Mouse (Mus musculus): ENCODE data around the gene Sp2.

Gene Sp2

DNA sequence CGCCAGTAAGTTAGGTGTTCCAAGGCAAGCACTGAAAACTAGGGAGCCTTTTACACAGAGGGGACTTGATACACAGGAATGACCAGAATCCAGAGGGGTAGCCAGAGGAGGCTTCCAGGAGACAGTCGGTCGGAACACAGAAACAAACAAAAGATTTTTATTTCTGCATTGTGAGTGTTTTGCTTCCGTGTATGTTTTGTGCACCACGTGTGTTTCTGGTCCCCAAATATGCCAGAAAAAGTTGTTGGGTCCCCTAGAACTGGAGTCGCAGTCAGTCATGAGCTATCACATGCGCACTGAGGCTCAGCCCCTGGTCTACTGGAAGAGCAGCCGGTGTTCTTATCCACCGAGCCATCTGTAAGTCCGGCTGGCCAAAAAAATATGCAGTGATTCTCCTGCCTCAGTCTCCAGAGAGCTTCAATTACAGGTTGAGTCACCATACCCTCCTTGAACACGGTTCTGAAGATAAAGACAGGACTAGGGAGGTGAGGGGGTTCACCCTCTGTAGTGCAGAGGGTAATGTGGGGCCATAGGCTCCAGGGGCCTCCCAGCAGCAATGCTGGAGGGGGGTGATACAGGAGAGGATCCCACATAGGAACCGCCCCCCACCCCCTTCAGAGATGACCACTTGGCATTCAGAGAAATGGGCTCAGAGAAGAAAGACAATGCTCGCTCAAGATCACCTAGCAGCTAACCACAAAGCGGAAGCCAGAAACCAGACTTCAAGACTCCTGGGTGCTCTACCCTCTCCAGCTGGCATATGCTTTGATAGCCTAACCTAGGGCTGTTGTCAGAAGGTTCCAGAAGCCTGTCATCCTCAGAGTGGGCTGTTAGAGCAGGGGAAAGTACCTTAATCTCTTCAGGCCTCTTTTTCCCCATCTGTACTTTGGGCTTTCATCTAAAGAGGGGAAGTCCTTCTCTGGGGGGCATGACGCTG lies 13.3 kb upstream of the Sp2 start:
- DNase-seq (ENCODE audit: low spot score in 2 of 2) = no peak

GRCm38 (mm10) chr11:96995031-96995430 lies 12.3 kb upstream of the Sp2 start:
- DNase-seq (ENCODE audit: low spot score in 2 of 2) = no peak

DNA sequence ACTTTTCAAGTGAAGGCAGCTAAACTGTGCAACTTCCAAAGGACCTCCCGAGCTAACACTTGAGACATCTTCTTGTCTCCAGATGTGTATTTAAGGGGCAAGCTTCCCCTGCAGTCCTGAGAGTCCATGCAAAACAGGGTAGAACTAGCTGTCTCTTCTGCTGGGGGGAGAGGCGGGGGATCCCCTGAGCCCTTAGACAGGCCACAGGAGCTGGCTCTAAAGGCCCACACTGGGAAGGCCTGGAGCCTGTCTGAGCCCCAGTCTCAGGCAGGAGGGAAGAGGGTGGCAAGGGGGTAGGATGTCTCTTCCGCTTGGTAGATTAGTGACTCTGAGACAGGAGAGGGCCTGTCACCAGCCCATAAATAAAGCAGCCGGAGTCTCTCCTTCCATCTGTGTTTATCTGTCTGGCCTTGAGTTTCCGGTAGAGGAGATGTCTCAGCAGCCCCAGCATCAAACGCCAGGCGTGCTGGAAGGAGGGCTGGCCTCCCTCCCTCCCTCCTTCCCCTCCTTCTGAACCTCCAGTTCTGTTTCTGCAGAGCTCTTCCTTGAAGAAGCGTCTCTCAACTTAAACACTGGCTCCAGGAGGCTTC lies 10.1 kb upstream of the Sp2 start:
- DNase-seq (ENCODE audit: low spot score in 2 of 2) = no peak

- DNase-seq (ENCODE audit: low spot score in 2 of 2) = no peak
Measured at GRCm38 (mm10) chr11:96991501-96991900, 8.7 kb upstream of the Sp2 start.

- no peak for DNase-seq (ENCODE audit: low spot score in 2 of 2)
Measured at GRCm38 (mm10) chr11:96987873-96988655, 5.3 kb upstream of the Sp2 start.

- DNase-seq (ENCODE audit: low spot score in 2 of 2) = no peak
Measured at GRCm38 (mm10) chr11:96986463-96986862, 3.7 kb upstream of the Sp2 start.

DNA sequence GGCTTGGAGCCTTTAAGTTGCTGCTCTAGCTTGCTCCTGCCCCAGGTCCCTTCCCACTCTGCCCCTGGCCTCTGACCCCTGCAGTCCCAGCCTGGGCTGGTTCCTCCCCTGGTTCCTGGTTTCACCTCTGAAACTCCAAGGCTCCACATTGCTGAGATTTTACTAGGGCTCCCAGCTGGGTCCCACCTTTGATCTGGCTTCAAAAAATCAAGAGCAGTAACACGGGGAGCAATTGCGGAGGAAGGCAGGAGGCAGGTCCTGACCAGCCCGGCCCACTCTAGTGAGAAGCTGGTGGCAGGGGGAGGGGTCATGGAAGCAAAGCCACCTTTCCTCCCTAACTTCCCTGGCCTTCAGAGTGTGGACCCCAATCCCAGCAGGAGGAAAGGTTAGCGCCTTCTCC lies 2.1 kb upstream of the Sp2 start:
- no peak for DNase-seq (ENCODE audit: low spot score in 2 of 2)

DNA sequence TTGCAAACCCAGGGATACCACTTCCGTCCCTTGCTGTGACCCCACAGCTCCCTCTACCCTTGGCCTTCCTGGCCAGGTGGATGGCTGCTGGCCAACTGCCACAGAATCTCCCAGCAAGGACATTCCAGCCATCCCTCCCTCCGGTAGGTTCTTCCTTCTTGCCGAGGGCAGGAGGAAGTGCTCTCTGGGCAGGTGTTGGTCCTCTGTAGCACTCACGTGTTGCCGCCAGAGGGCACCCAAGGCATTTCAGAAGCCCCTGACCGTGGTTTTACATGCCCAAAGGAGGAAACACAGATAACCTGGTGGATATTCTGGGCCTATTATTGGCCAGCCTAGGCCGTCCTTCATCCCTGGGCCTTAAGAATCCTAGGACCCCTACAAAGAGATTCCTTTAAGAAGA lies 404 bp downstream of the Sp2 start:
- peak; percentile 52 to 71 for DNase-seq (ENCODE audit: low spot score in 2 of 2)

- DNase-seq (ENCODE audit: low spot score in 2 of 2) = no peak
Measured at GRCm38 (mm10) chr11:96981461-96981860, 1.3 kb downstream of the Sp2 start.

GRCm38 (mm10) chr11:96980021-96980420 lies 2.7 kb downstream of the Sp2 start:
- no peak for DNase-seq (ENCODE audit: low spot score in 2 of 2)

DNA sequence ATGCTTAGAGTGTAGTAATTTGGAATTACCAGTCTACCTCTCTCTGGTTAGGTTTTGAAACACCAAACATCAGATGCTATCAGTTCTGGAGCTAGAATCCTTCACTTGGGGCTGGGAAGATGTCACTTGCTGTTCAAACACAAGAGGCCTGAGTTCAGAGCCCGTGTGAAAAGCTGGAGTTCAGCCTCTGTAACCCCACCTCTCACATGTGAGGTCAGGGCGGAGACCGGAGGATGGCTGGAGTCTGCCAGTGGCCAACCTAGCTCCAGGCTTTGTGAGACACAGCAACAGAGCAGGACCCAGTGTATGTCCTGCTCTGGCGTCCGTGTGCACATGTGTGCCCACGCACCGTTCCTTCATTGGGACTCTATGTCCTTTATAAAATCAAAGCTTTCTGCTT lies 3.4 kb downstream of the Sp2 start:
- no peak for DNase-seq (ENCODE audit: low spot score in 2 of 2)

DNA sequence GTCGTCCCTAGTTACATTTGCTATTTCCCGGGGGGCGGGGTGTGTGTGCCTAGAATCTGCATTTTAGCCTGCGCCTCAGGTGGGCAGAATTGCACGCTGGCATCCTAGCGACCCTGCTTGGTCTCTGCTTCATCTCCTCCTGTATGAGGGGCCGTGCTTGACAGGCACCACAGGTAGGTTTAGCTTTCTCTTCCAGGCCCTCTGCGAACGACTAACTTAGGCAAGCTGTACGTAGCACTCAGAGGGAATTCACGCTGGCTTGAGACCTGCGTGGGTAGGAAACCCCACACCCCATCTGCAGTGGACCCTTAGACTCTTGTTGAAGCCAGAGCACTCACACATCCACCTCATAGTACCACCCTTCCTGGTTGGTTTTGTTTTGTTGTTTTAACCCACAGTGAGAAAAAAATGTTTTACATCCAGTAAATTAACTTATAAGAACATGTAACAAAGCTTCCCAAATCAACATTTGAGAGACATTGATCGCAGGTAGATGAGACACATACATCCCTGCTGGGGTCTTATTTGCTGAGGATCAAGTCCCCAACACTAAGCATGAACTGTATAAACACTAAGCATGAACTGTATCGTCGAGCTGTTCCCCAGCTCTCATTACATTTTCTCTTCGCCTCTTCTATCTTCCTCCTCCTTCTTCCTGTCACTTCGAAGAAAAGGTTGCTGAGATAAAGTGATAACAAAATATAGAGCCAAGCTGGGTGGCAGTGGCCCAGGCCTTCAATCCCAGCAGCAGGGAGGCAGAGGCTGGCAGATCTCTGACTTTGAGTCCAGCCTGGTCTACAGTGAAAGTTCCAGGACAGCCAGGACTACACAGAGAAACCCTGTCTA lies 4.1 kb downstream of the Sp2 start:
- DNase-seq (ENCODE audit: low spot score in 2 of 2) = no peak

DNA sequence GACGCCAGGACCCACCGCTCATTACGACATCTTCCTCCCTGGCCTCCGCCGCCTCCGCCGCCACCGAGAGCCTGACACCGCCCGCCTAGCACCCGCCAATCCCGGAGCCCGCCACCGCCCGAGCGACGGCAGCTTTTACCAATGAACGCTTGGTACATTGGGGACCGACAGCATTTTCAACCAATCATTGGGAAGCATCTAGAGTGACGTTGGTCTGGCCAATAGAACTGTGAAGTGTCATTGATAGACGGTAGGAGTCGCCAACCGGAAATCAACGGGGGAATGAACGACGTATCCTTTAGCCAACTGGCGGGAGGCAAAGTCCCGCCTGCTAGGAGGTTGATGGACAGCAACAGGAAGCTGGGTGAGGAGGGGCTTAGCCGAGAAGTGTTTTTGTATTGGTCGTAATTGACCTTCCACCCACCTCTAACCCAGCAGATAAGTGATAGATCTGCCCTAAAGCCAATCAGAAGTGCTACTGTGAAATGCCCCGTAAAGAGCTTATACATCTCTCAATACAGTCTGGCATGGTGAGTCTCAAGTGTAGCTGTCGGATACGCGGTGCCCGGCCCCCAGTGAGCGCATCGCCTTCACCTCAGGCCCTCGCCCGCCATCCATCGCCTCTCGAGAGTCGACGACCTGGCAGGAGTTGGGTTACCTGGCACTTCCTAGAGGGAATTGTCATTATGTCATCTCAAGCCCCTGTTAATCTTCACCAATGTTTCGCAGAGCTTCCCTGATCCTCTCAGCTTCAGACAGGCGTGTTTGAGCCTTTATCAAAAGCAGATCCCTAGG lies 5.0 kb downstream of the Sp2 start:
- peak; percentile 99 to 100 for DNase-seq (ENCODE audit: low spot score in 2 of 2)

GRCm38 (mm10) chr11:96976911-96977591 lies 5.7 kb downstream of the Sp2 start:
- DNase-seq (ENCODE audit: low spot score in 2 of 2) = peak; percentile 61 to 65

- no peak for DNase-seq (ENCODE audit: low spot score in 2 of 2)
Measured at GRCm38 (mm10) chr11:96976379-96976687, 6.4 kb downstream of the Sp2 start.

- DNase-seq (ENCODE audit: low spot score in 2 of 2) = no peak
Measured at GRCm38 (mm10) chr11:96975511-96976378, 7.0 kb downstream of the Sp2 start.

DNA sequence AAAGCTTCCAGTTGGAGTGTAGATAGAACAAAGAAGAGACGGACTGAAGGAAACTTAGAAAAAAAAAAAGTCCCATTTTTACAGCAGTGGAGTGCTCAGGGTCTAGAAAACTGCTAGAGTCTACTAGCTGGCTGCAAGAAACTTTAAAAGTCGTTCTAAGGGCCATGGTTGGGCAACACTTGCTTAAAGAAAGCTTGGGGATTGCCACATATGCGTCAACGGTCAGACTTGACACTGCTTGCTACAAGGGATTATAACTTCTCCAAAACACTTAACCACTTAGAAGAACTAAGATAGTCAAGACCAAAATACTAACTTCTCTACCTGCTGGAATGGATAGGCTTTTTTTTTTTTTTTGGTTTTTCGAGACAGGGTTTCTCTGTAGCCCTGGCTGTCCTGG lies 7.9 kb downstream of the Sp2 start:
- no peak for DNase-seq (ENCODE audit: low spot score in 2 of 2)

- no peak for DNase-seq (ENCODE audit: low spot score in 2 of 2)
Measured at GRCm38 (mm10) chr11:96973426-96973964, 9.3 kb downstream of the Sp2 start.

DNA sequence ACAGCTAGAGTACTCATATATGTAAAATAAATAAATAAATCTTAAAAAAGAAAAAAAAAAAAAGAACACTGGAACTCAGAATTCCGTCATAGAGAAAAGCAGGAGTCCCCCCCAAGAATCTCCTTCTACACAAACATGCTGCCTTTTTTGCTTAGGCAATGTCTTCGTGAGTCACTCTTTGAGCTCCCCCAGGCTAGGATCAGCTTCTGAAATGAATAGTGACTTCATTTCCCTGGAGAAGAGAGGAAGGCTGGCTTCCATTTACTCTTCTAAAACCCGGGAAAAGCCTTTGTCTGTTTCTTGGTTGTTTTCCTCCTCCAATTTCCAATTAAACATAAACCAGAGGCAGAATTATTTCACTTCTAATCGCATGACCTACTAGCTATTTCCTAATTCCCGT lies 9.9 kb downstream of the Sp2 start:
- no peak for DNase-seq (ENCODE audit: low spot score in 2 of 2)
